Mouse (Mus musculus) thymus, postnatal 14 days (tissue): ENCODE results near the gene 1810024B03Rik.
A peak's percentile ranks its signal among the peaks of the same experiment; 100 is the strongest.
"Not testable (repeated sequence)": the region's sequence is repeated elsewhere in the genome, so short reads cannot be mapped to it uniquely, and the experiment has no call there.

Experiments used
- DNase-seq: peaks from one replicate; pipeline ENCODE4 v3.0.0; 2021

Gene 1810024B03Rik

GRCm38 (mm10) chr2:127207547-127208451, at the start of gene 1810024B03Rik, which contains the start of gene Snrnp200:
Gene 1810024B03Rik (minus strand): TSS chr2:127208280.
Gene Snrnp200 (plus strand): TSS chr2:127208386.
- peak; percentile 94 for DNase-seq

- no peak for DNase-seq
Measured at GRCm38 (mm10) chr2:127255294-127255693, 47.2 kb upstream of the 1810024B03Rik start.

- no peak for DNase-seq
Measured at GRCm38 (mm10) chr2:127254604-127255134, 46.6 kb upstream of the 1810024B03Rik start.

GRCm38 (mm10) chr2:127252787-127253186, 44.7 kb upstream of the 1810024B03Rik start:
- DNase-seq, result no peak

- no peak for DNase-seq
Measured at GRCm38 (mm10) chr2:127251880-127252527, 43.9 kb upstream of the 1810024B03Rik start.

GRCm38 (mm10) chr2:127251457-127251856, 43.4 kb upstream of the 1810024B03Rik start:
- DNase-seq, result no peak

- no peak for DNase-seq
Measured at GRCm38 (mm10) chr2:127250291-127251008, 42.4 kb upstream of the 1810024B03Rik start.

- DNase-seq, result peak; percentile 66
Measured at GRCm38 (mm10) chr2:127248334-127249004, 40.4 kb upstream of the 1810024B03Rik start.

GRCm38 (mm10) chr2:127247592-127248333, 39.7 kb upstream of the 1810024B03Rik start, which contains the start of the genes Ciao1 and Tmem127:
Gene Ciao1 (minus strand): TSS chr2:127247816.
Gene Tmem127 (plus strand): TSS chr2:127247908.
- DNase-seq, result peak; percentile 98

- DNase-seq, result no peak
Measured at GRCm38 (mm10) chr2:127240065-127240464, 32.0 kb upstream of the 1810024B03Rik start.

GRCm38 (mm10) chr2:127237897-127238610, 30.0 kb upstream of the 1810024B03Rik start:
- DNase-seq, result no peak

GRCm38 (mm10) chr2:127225261-127225660, 17.2 kb upstream of the 1810024B03Rik start:
- no peak for DNase-seq

GRCm38 (mm10) chr2:127217746-127218145, 9.7 kb upstream of the 1810024B03Rik start:
- DNase-seq, result no peak

GRCm38 (mm10) chr2:127210701-127211100, 2.6 kb upstream of the 1810024B03Rik start:
- DNase-seq, result no peak

- no peak for DNase-seq
Measured at GRCm38 (mm10) chr2:127208452-127208769, 331 bp upstream of the 1810024B03Rik start.

- DNase-seq, result no peak
Measured at GRCm38 (mm10) chr2:127206916-127207315, 1.2 kb downstream of the 1810024B03Rik start.

- DNase-seq, result not testable (repeated sequence)
Measured at GRCm38 (mm10) chr2:127205936-127206335, 2.1 kb downstream of the 1810024B03Rik start.

GRCm38 (mm10) chr2:127204932-127205331, 3.1 kb downstream of the 1810024B03Rik start:
- peak; percentile 67 for DNase-seq

GRCm38 (mm10) chr2:127189574-127189973, 18.5 kb downstream of the 1810024B03Rik start:
- DNase-seq, result no peak

- peak; percentile 81 for DNase-seq
Measured at GRCm38 (mm10) chr2:127182598-127183381, 25.3 kb downstream of the 1810024B03Rik start.
